Mouse (Mus musculus) Patski (cell line): Measurements from ENCODE around the gene Gm45062. TPM values are rescaled to one million over a fixed set of nuclear protein-coding genes. Genes with fewer than 3 reads are reported as not detected.

Experiments used
- ATAC-seq: fragments of 100-300 bp; one replicate; pipeline ENCODE4 v1.8.0; 2021
- CTCF ChIA-PET: fragments of 350-600 bp; sonication (Branson Sonifier 250); formaldehyde crosslinking; loops from one replicate; lab custom pipeline; 2022; ENCODE audit warnings: inconsistent platforms; lab: Charles Lee
- POLR2A ChIA-PET: fragments of 350-600 bp; sonication (Branson Sonifier 250); formaldehyde crosslinking; loops from one replicate; lab custom pipeline; 2022; ENCODE audit warnings: antibody characterized with exemption, inconsistent platforms; lab: Charles Lee
- DNase-seq: peaks from one replicate; pipeline ENCODE4 v3.0.0-alpha.2; 2011; ENCODE audit warnings: low read depth, low spot score
- H3K27me3 ChIP-seq: fragments of 371-371 bp; one replicate; pipeline ENCODE4 v1.5.1; 2021
- CTCF ChIP-seq: fragments of 100-300 bp; IDR thresholded peaks from one replicate; pipeline ENCODE4 v1.5.1; 2021
- in situ Hi-C: fragments of 300-500 bp; cut with MboI; formaldehyde crosslinking; loops from 3 replicates; pipeline ENCODE4 v1.11.1; 2018; ENCODE audit warnings: low pct_unique_long_range_greater_than_20kb, mixed read lengths
- polyA plus RNA-seq: library from polyadenylated mRNA; unstranded; gene quantifications from one replicate; pipeline ENCODE4 v1.2.3, GENCODE M21; 2021

The Gm45062 gene
- polyA plus RNA-seq, 1 experiment from 2014 or later, result 3.9 TPM

DNA sequence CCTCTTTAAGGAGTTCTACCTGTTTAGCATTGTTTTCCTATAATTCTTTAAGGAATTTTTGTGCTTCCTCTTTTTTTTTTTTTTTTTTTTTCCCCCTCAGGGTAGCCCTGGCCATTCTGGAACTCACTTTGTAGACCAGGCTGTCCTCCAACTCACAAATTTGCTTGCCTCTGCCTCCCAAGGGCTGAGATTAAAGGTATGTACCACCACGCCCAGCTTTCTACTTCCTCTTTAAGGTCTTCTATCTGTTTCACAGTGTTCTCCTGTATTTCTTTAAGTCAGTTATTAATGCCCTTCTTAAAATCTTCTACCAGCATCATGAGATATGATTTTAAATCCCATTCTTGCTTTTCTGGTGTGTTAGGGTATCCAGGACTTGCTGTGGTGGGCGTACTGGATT, 130.1 kb downstream of the Gm45062 start:
- TF ChIP-seq CTCF, result no peak
- DNase-seq, result no peak
- in situ Hi-C loops, result no loop called here
- ChIA-PET POLR2A (no interaction called here), CTCF (no interaction called here)
- ATAC-seq, result no peak
- no peaks in the 10 kb centered on the region for H3K27me3 ChIP-seq

DNA sequence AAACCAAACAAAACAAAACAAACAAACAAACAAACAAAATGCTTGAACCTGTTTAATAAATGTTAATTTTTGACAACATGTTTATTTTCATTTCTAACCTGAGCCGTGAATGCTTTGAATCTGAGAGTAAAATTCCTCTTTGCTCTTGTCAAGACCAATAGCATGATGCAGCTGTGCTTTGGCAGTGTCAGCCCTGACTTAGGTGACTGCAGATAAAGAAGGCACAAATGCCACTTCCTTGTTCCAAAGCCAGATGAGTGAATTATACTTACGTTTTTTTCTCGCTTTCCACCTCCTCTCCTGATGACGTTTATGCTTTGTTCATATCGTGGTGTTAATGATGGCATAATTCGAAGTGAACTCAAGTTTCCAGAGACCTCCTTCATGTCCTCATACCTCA, 131.0 kb downstream of the Gm45062 start:
- CTCF ChIA-PET, result no interaction called here
- no peak for TF ChIP-seq CTCF
- no peak for DNase-seq
- no peaks in the 10 kb centered on the region for H3K27me3 ChIP-seq
- in situ Hi-C loops, result no loop called here
- POLR2A ChIA-PET, result no interaction called here
- ATAC-seq, result no peak

- H3K27me3 ChIP-seq, result no peaks in the 10 kb centered on the region
- TF ChIP-seq CTCF, result no peak
- DNase-seq (no peak), ATAC-seq (no peak)
- in situ Hi-C loops, result no loop called here
- ChIA-PET POLR2A (no interaction called here), CTCF (no interaction called here)
Measured at GRCm38 (mm10) chr6:8390935-8391334, 131.7 kb downstream of the Gm45062 start.

GRCm38 (mm10) chr6:8393029-8393428, 133.8 kb downstream of the Gm45062 start:
- no peak for TF ChIP-seq CTCF
- POLR2A ChIA-PET, result no interaction called here
- CTCF ChIA-PET, result no interaction called here
- H3K27me3 ChIP-seq, result no peaks in the 10 kb centered on the region
- in situ Hi-C loops, result no loop called here
- no peak for DNase-seq
- no peak for ATAC-seq

DNA sequence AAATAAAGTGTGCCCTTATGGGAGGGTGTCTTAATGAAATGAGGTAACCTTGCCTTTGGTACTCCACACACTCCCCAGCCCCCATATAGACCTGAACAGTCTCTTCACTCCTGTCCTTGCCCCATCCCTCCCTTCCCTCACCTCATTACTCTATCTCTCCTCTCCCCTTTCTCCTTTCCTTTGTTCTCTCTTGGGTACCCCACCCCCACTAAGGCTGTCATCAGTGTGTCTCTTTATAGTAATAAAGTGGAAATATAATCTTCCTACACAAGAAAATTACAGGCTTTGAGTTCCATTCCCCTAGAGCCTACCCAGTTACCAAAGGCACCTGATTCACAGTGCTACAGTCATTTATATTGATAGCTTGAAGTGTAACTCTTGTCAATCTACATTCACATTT, 134.8 kb downstream of the Gm45062 start:
- no peaks in the 10 kb centered on the region for H3K27me3 ChIP-seq
- ATAC-seq (no peak), DNase-seq (no peak)
- ChIA-PET CTCF (no interaction called here), POLR2A (no interaction called here)
- in situ Hi-C loops, result no loop called here
- no peak for TF ChIP-seq CTCF

DNA sequence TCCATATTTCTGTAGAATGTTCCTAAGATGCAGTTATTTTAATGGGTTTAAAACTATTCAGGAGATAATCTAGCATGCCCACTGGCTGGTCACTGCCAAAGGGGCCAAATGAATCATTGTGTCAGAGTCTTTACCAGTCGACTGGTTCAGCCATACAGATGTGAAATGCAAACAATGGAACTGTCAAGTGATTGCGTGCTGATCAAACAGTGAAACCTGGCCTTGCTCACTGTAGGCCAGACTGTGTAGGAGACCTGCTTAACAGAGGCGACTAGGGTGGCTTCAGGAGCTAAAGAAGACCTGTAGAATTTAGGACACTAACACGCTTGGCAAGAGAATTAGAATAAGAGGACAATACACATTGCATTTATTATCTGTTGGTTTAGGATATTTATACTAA, 135.8 kb downstream of the Gm45062 start:
- no peak for TF ChIP-seq CTCF
- POLR2A ChIA-PET, result no interaction called here
- H3K27me3 ChIP-seq, result no peaks in the 10 kb centered on the region
- DNase-seq (no peak), ATAC-seq (no peak)
- CTCF ChIA-PET, result interaction anchor here (1.3 kb wide), 2 partner anchors 8 to 16 kb away, joined by 3 to 4 read pairs; no protein-coding TSS in a partner anchor
- in situ Hi-C loops, result no loop called here

DNA sequence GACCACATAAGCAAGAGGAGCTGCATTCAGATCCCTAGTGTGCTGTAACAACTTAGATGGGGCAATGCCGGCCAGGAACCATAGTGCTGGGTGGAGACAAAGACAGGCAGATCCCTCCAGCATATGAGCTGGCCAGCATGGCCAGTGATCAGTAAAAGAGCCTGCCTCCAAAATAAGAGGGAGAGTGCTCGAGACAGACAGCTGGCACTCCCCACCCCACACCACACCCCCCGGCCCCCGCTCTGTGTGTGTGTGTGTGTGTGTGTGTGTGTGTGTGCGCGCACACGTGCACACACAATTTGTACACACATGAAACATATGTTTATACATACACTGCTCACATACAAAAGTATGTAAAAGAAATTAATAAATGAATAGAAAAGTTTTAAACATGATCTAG, 138.0 kb downstream of the Gm45062 start:
- ATAC-seq, result no peak
- ChIA-PET CTCF (interaction anchor here (0.6 kb wide), 1 partner anchor 199 kb away, joined by 3 read pairs; no protein-coding TSS in a partner anchor), POLR2A (interaction anchor here (0.8 kb wide), 1 partner anchor 10 kb away, joined by 4 read pairs; no protein-coding TSS in a partner anchor)

GRCm38 (mm10) chr6:8399710-8400109, 140.5 kb downstream of the Gm45062 start:
- CTCF ChIA-PET, result no interaction called here
- no peak for ATAC-seq

More for the DNA sequence above, 138.0 kb downstream of the Gm45062 start:
- TF ChIP-seq CTCF, result no peak
- no peak for DNase-seq
- H3K27me3 ChIP-seq, result no peaks in the 10 kb centered on the region
- in situ Hi-C loops, result no loop called here

DNA sequence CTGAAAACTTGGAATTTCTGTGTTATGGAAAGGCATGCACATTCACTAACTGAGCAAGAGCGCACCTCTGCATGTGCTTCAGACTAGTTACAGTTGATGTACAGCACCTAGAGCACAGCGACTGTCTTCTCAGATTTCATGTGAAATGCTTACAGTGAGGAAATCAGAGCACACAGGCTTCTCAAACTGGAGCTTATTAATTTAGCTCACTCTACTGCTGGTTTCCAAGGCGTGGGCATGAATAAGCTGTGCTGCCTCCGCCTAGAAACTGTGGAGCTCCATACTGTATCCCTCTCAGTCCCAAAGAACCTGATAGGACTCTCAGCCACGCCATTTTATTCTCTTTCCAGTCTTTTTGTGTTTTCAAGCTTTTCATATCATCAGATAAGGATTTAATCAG, 143.9 kb downstream of the Gm45062 start:
- ATAC-seq, result no peak
- ChIA-PET POLR2A (no interaction called here), CTCF (interaction anchor here (1.1 kb wide), 1 partner anchor 8 kb away, joined by 3 read pairs; no protein-coding TSS in a partner anchor)
- H3K27me3 ChIP-seq, result no peaks in the 10 kb centered on the region
- DNase-seq, result no peak
- in situ Hi-C loops, result no loop called here
- TF ChIP-seq CTCF, result no peak

More at GRCm38 (mm10) chr6:8399710-8400109, 140.5 kb downstream of the Gm45062 start:
- H3K27me3 ChIP-seq, result no peaks in the 10 kb centered on the region
- TF ChIP-seq CTCF, result no peak
- DNase-seq, result no peak
- in situ Hi-C loops, result no loop called here
- POLR2A ChIA-PET, result no interaction called here

DNA sequence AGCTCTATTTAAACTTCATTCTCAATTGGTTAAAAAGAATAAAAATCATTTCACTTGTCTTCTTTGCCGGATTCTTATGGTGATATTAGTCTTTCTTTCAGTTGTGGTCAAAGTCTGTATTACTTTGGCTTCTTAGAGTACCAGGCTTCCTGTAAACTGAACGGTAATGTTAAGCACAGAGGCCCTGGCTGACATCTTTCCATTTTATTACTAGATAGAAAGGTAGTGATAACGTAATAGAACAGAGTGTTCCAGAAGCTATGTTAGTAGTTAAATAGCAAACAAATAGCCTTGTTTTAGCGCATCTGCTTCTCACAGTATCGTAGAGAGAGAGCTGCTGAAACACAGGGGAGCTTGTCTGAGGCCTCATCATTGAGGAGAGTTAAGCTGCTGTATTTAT, 146.6 kb downstream of the Gm45062 start:
- in situ Hi-C loops, result no loop called here
- ATAC-seq (no peak), DNase-seq (no peak)
- CTCF ChIA-PET, result interaction anchor here (1.9 kb wide), 1 partner anchor 13 kb away, joined by 4 read pairs; no protein-coding TSS in a partner anchor
- no peak for TF ChIP-seq CTCF
- no peaks in the 10 kb centered on the region for H3K27me3 ChIP-seq
- POLR2A ChIA-PET, result no interaction called here

DNA sequence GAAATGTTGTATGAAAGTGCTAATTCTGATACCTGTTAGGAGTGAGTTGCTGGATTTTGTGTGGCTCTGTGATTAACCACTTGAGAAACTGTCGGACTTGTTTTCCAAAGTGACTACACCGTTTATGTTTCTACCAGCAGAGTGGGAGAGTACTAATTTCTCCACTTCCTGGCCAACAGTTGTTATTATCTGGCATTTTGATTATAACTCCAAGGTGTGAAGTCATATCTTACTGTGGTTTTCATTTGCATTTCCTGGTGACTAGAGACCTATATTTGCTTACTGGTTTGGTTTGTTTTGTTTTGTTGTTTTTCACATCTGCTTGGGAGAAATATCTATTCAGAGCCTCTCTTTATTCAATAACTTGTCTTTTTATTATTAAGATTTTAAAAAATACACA, 149.1 kb downstream of the Gm45062 start:
- ATAC-seq (no peak), DNase-seq (no peak)
- in situ Hi-C loops, result no loop called here
- ChIA-PET CTCF (no interaction called here), POLR2A (no interaction called here)
- no peaks in the 10 kb centered on the region for H3K27me3 ChIP-seq
- TF ChIP-seq CTCF, result no peak

DNA sequence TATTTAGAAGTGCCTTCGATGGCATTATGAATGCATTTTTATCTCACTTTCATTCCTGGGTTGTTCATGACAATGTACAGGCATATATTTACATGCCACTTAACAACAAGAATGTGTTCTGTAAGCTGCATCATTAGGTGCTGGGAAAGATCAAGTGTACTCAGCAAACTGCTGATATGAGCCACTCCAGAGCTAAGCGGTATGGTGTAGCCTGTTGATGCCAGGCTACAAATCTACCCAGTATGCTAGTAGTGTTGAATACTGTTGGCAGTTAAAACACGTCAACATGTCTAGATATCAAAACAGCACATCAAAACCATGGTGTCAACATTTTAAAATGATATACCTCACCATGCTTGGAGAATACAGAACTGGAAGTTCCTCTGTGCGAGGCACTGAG, 150.6 kb downstream of the Gm45062 start:
- ChIA-PET CTCF (interaction anchor here (1.2 kb wide), 1 partner anchor 90 kb away, joined by 3 read pairs; no protein-coding TSS in a partner anchor), POLR2A (no interaction called here)
- no peaks in the 10 kb centered on the region for H3K27me3 ChIP-seq
- in situ Hi-C loops, result no loop called here
- TF ChIP-seq CTCF, result no peak
- ATAC-seq (no peak), DNase-seq (no peak)
